Mouse (Mus musculus): ENCODE results near the gene Tm9sf2.

DNA sequence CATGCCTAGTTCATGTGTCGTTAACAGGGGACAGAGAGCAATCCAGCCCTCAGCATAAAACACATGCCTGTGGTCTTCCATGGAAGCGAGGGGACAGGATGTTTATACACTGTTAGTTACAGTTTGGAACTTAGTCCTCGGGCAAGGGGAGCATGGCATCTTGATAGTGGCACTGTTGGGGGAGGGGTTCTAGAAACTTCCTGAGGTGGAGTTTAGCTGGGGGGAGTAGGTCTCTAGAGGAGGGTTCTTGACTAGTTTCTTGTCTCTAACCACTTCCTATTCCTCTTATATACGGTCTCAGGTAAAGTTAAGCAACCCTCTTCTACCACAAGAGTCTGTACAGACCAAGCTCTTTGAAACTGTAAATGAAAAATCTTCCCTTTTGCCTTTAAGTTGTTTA lies 40.6 kb upstream of the Tm9sf2 start:
- TF ChIP-seq USF1 (IDR thresholded peaks at IDR 0.05; ENCODE audit: low read depth) (no peak), POLR2A (IDR thresholded peaks at IDR 0.05; ENCODE audit: insufficient read length, low read depth) (no peak), TCF12 (IDR thresholded peaks at IDR 0.05; ENCODE audit: insufficient read depth, poor library complexity, severe bottlenecking) (no peak), POLR2AphosphoS2 (IDR thresholded peaks at IDR 0.05; ENCODE audit: insufficient read length, low read depth) (no peak), MYOG (IDR thresholded peaks at IDR 0.05; ENCODE audit: control insufficient read depth in 1 of 3, insufficient read depth in 1 of 3, insufficient read length in 2 of 3, low read depth in 2 of 3) (no peak), MAX (IDR thresholded peaks at IDR 0.05; ENCODE audit: low read depth) (no peak), SRF (IDR thresholded peaks at IDR 0.05; ENCODE audit: control insufficient read depth, insufficient read length, low read depth) (no peak), REST (IDR thresholded peaks at IDR 0.05; ENCODE audit: insufficient read depth, insufficient read length) (no peak), TCF3 (IDR thresholded peaks at IDR 0.05; ENCODE audit: insufficient read length, low read depth) (no peak)

Data from myocyte (in vitro differentiated cells).